Mouse (Mus musculus) liver, adult 10 weeks (tissue): ENCODE measurements around the gene Pnma1. TPM values are rescaled to one million over a fixed set of nuclear protein-coding genes. Genes with fewer than 3 reads are reported as not detected.

Source experiments
- polyA plus RNA-seq: library from polyadenylated mRNA; stranded (reverse); fragments of 350-450 nt; fragmentation: Illumina TruSeq; extraction: RNeasy Lipid Tissue Mini Kit (QIAGEN cat#74804); gene quantifications from one replicate; pipeline ENCODE4 v1.2.3, GENCODE M21; 2014; ENCODE audit warnings: low read depth, low replicate concordance

The Pnma1 gene
- polyA plus RNA-seq, result not detected

DNA sequence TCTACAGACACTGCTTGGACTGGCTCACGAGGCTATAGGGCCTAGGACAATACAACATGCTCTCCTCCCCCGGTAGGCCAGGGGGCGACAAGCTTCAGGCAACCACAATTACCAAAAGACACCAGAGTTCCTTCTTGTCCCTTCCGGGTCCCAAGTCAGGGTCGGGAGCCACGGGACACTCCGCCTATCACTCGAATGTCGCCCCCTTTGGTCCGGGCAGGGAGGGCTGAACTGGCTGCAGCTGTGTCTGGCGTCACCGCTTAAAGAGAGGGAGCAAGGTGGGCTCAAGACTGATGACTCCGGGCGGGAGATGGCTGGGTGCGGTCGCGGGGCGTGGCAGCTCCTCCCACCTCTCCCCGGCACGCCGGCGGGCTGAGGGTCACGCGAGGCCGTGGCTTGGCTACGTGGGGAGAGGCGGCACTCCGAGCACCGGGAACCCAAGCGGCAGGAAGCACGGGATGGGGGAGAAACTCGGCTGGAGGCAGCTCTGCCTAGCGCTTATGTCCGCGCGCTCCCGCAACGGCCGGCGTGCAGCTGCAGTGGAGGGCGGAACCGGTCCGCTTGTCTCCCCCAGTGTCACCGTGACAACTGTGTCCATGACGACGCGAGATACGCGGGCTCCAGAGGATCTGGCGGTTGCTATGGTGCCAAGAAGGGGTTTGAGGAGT, at the start of gene Pnma1:
Pnma1 (minus strand) TSS at position 536 of the 668 bp plus-strand sequence.

DNA sequence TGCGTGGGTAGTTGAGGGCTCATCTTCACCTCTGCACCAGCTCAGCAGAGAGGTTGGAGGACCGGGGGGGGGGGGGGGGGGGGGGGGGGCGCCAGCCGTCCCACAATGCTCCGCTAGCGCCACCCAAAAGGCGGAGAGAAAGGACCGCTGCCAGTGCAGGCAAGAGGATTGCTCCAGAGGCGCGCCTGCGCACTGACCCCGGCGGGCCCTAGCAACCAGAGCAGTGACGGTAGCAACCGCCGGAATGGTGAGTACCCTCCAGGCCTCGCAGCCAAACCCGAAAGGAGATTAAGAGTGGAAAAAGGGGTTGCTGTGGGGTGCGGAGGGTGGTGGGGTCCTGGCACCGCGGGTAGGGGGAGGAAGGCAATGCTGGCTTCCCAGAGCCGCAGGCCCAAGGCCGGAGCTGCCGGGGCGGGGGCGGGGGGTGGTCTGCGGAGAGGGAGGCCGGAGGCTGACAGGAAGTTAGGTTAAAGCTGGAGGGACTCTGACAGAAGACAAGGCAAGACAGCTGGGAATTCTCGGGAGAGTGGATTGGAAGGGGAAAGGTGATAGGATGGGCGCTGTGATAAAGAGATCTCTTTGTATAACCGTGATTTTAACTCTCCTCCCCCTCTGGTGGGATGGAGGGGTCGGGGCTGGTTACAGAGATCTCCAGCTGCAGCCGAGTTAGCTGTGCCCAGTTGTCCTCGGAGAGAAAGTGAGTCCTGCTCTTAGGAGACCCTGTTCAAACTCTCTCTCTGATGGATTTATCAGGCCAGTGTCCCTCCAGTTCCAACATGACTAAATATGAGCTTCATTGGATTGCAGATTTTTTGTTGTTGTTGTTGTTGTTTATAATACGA, 33.9 kb downstream of the Pnma1 start, which contains the start of gene Dnal1:
Dnal1 (plus strand) TSS at position 214 of the 842 bp plus-strand sequence.

DNA sequence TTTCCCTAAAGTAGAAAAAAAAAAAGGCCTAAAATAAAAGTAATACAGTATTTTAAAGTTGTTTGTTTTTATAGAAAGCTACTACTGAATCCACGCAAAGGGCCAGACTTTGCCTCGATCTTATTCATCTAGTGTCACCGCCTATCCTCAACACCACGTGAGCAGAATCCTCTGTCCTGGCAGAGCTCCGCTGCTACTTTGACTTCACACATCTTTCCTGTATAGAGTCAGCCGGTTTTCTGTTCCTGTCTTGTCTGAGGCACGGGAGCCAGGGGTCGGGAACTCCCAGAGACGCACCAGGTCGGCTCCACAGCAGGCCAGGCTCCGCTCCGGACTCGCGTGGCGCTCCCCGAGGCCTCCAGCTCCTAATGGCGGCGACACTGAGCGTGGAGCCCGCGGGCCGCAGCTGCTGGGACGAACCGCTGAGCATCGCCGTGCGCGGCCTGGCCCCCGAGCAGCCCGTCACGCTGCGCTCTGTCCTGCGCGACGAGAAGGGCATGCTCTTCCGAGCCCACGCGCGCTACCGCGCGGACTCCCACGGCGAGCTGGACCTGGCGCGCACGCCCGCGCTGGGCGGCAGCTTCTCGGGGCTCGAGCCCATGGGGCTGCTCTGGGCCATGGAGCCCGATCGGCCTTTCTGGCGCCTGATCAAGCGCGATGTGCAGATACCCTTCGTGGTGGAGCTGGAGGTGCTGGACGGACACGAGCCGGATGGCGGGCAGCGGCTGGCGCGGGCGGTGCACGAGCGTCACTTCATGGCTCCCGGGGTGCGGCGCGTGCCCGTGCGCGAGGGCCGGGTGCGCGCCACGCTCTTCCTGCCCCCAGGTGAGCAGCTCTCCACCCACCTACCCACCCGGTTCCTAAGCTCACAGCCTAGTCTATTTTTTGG, 47.4 kb downstream of the Pnma1 start, which contains the start of gene Acot6:
Acot6 (plus strand) TSS at position 51 of the 889 bp plus-strand sequence.

Other genes with a start within 250 kb of the Pnma1 start
- gene Numb, start 226.6 kb downstream of the Pnma1 start, polyA plus RNA-seq, result 17.6 TPM
- 1.3 TPM for gene Riox1, start 197.9 kb downstream of the Pnma1 start, polyA plus RNA-seq
- not detected for gene Heatr4, start 163.6 kb downstream of the Pnma1 start, polyA plus RNA-seq
- gene Acot2, start 160.6 kb downstream of the Pnma1 start, polyA plus RNA-seq, result 2.5 TPM
- gene Acot1, start 139.0 kb downstream of the Pnma1 start, polyA plus RNA-seq, result 68.6 TPM
- 80.2 TPM for gene Acot4, start 110.1 kb downstream of the Pnma1 start, polyA plus RNA-seq
- not detected for gene Gm49366, start 109.6 kb downstream of the Pnma1 start, polyA plus RNA-seq
- 49.5 TPM for gene Acot3, start 96.3 kb downstream of the Pnma1 start, polyA plus RNA-seq
- gene Acot5, start 79.2 kb downstream of the Pnma1 start, polyA plus RNA-seq, result not detected
- 2.0 TPM for gene Acot6, start 47.8 kb downstream of the Pnma1 start, polyA plus RNA-seq
- gene Dnal1, start 34.1 kb downstream of the Pnma1 start, polyA plus RNA-seq, result 1.4 TPM
- gene Elmsan1, start 70.4 kb upstream of the Pnma1 start, polyA plus RNA-seq, result 3.2 TPM
- gene Ptgr2, start 136.7 kb upstream of the Pnma1 start, polyA plus RNA-seq, result 87.0 TPM
- gene Zfp410, start 168.4 kb upstream of the Pnma1 start, polyA plus RNA-seq, result 13.7 TPM
- gene Coq6, start 213.2 kb upstream of the Pnma1 start, polyA plus RNA-seq, result 2.3 TPM
- gene Fam161b, start 213.3 kb upstream of the Pnma1 start, polyA plus RNA-seq, result 0.50 TPM